Mouse (Mus musculus): ENCODE data around the gene Knop1. TPM values are rescaled to one million over a fixed set of nuclear protein-coding genes. Genes with fewer than 3 reads are reported as not detected.

The Knop1 gene
- polyA plus RNA-seq, 1 experiment from 2014 or later: 112 TPM

GRCm38 (mm10) chr7:118798105-118798570 lies 57.9 kb downstream of the Knop1 start:
- H3K4me3 ChIP-seq (ENCODE audit: low read depth, low read length): no peak overlapping the region
- DNase-seq (ENCODE audit: low spot score) (no peak), ATAC-seq (ENCODE audit: low FRiP score) (no peak)
- H3K36me3 ChIP-seq (ENCODE audit: control insufficient read depth, insufficient read depth, low read length): no peaks in the 10 kb centered on the region
- no peak overlapping the region for H3K9ac ChIP-seq (ENCODE audit: low read depth, low read length)
- H3K27ac ChIP-seq (ENCODE audit: low read depth, low read length): no peak overlapping the region
- H3K4me1 ChIP-seq (replicated peaks; ENCODE audit: control insufficient read depth, insufficient read depth, low read length): no peaks in the 10 kb centered on the region; the same call in 1 of the 2 replicates
- no peaks in the 10 kb centered on the region for H3K9me3 ChIP-seq (ENCODE audit: control insufficient read depth, low read length)
- no peaks in the 10 kb centered on the region for H3K27me3 ChIP-seq (ENCODE audit: control insufficient read depth, insufficient read depth, low read length)
- no peak overlapping the region for H3K4me2 ChIP-seq (replicated peaks; ENCODE audit: low read depth, low read length)
- WGBS: 89% methylated on average over 6 of the region's 6 CpGs

GRCm38 (mm10) chr7:118797600-118797999 lies 58.5 kb downstream of the Knop1 start:
- H3K9me3 ChIP-seq (ENCODE audit: control insufficient read depth, low read length): no peaks in the 10 kb centered on the region
- no peaks in the 10 kb centered on the region for H3K27me3 ChIP-seq (ENCODE audit: control insufficient read depth, insufficient read depth, low read length)
- no peaks in the 10 kb centered on the region; the same call in 1 of the 2 replicates for H3K4me1 ChIP-seq (replicated peaks; ENCODE audit: control insufficient read depth, insufficient read depth, low read length)
- WGBS: 87% methylated on average over 7 of the region's 7 CpGs
- H3K36me3 ChIP-seq (ENCODE audit: control insufficient read depth, insufficient read depth, low read length): no peaks in the 10 kb centered on the region
- H3K9ac ChIP-seq (ENCODE audit: low read depth, low read length): no peak overlapping the region
- DNase-seq (ENCODE audit: low spot score) (no peak), ATAC-seq (ENCODE audit: low FRiP score) (no peak)
- H3K4me2 ChIP-seq (replicated peaks; ENCODE audit: low read depth, low read length): no peak overlapping the region
- H3K4me3 ChIP-seq (ENCODE audit: low read depth, low read length): no peak overlapping the region
- no peak overlapping the region for H3K27ac ChIP-seq (ENCODE audit: low read depth, low read length)

GRCm38 (mm10) chr7:118796838-118797237 lies 59.2 kb downstream of the Knop1 start:
- H3K36me3 ChIP-seq (ENCODE audit: control insufficient read depth, insufficient read depth, low read length): no peaks in the 10 kb centered on the region
- H3K4me3 ChIP-seq (ENCODE audit: low read depth, low read length): no peak overlapping the region
- DNase-seq (ENCODE audit: low spot score): no peak
- H3K27ac ChIP-seq (ENCODE audit: low read depth, low read length): no peak overlapping the region
- H3K27me3 ChIP-seq (ENCODE audit: control insufficient read depth, insufficient read depth, low read length): no peaks in the 10 kb centered on the region
- no peaks in the 10 kb centered on the region for H3K9me3 ChIP-seq (ENCODE audit: control insufficient read depth, low read length)
- H3K9ac ChIP-seq (ENCODE audit: low read depth, low read length): no peak overlapping the region
- 91% methylated on average over 9 of the region's 9 CpGs for WGBS
- no peaks in the 10 kb centered on the region; the same call in 1 of the 2 replicates for H3K4me1 ChIP-seq (replicated peaks; ENCODE audit: control insufficient read depth, insufficient read depth, low read length)
- H3K4me2 ChIP-seq (replicated peaks; ENCODE audit: low read depth, low read length): no peak overlapping the region
- ATAC-seq (ENCODE audit: low FRiP score): no peak

- Histone ChIP-seq H3K9ac (ENCODE audit: low read depth, low read length) (no peak overlapping the region), H3K27me3 (ENCODE audit: control insufficient read depth, insufficient read depth, low read length) (no peaks in the 10 kb centered on the region), H3K36me3 (ENCODE audit: control insufficient read depth, insufficient read depth, low read length) (no peaks in the 10 kb centered on the region), H3K27ac (ENCODE audit: low read depth, low read length) (no peak overlapping the region), H3K4me3 (ENCODE audit: low read depth, low read length) (no peak overlapping the region), H3K4me1 (replicated peaks; ENCODE audit: control insufficient read depth, insufficient read depth, low read length) (no peaks in the 10 kb centered on the region; the same call in 1 of the 2 replicates), H3K9me3 (ENCODE audit: control insufficient read depth, low read length) (no peaks in the 10 kb centered on the region), H3K4me2 (replicated peaks; ENCODE audit: low read depth, low read length) (no peak overlapping the region)
- 94% methylated on average over 8 of the region's 8 CpGs for WGBS
- DNase-seq (ENCODE audit: low spot score) (no peak), ATAC-seq (ENCODE audit: low FRiP score) (no peak)
Measured at GRCm38 (mm10) chr7:118795779-118796178, 60.3 kb downstream of the Knop1 start.

- ATAC-seq (ENCODE audit: low FRiP score): no peak
- Histone ChIP-seq H3K27me3 (ENCODE audit: control insufficient read depth, insufficient read depth, low read length) (no peaks in the 10 kb centered on the region), H3K4me1 (replicated peaks; ENCODE audit: control insufficient read depth, insufficient read depth, low read length) (no peaks in the 10 kb centered on the region; the same call in 1 of the 2 replicates), H3K9ac (ENCODE audit: low read depth, low read length) (no peak overlapping the region), H3K27ac (ENCODE audit: low read depth, low read length) (no peak overlapping the region), H3K4me2 (replicated peaks; ENCODE audit: low read depth, low read length) (no peak overlapping the region), H3K4me3 (ENCODE audit: low read depth, low read length) (no peak overlapping the region), H3K9me3 (ENCODE audit: control insufficient read depth, low read length) (no peaks in the 10 kb centered on the region), H3K36me3 (ENCODE audit: control insufficient read depth, insufficient read depth, low read length) (no peaks in the 10 kb centered on the region)
- no peak for DNase-seq (ENCODE audit: low spot score)
- WGBS: 88% methylated on average over 8 of the region's 8 CpGs
Measured at GRCm38 (mm10) chr7:118793899-118794298, 62.2 kb downstream of the Knop1 start.

Other genes with a start within 250 kb of the Knop1 start
- gene Gde1, start 150.5 kb downstream of the Knop1 start, polyA plus RNA-seq (2014; fragmentation: Nextera tagmentation; extraction: Ambion mirVana): 118 and 125 TPM in 2 replicates
- gene Ccp110, start 143.7 kb downstream of the Knop1 start, polyA plus RNA-seq (2014; fragmentation: Nextera tagmentation; extraction: Ambion mirVana): 23.7 and 24.5 TPM in 2 replicates
- 74.4 and 83.3 TPM in 2 replicates for gene Vps35l, start 116.0 kb downstream of the Knop1 start, polyA plus RNA-seq (2014; fragmentation: Nextera tagmentation; extraction: Ambion mirVana)
- 4.0 and 4.3 TPM in 2 replicates for gene Iqck, start 502 bp downstream of the Knop1 start, polyA plus RNA-seq (2014; fragmentation: Nextera tagmentation; extraction: Ambion mirVana)
- gene Gprc5b, start 139.0 kb upstream of the Knop1 start, polyA plus RNA-seq (2014; fragmentation: Nextera tagmentation; extraction: Ambion mirVana): 27.2 and 30.3 TPM in 2 replicates